Comparison of ENCODE assay signal across 21 mouse cellular contexts in genomic region chr11:56810141-56810540, GRCm38 (mm10).
DNase-seq lines count a peak whose midpoint lies in the region; ATAC-seq lines count a peak whose summit lies in the region.
"Had no signal": no experiment of that assay in that cellular context is flagged by ENCODE, and none has a peak within 500 bp of the region (broad histone marks: within the 10 kb centered on the region; RNA-seq: fewer than 3 reads in every experiment).

No protein-coding gene starts in this region.

- no peak for DNase-seq in forebrain, embryonic 10.5 days (ENCODE audit: extremely low spot score, low spot score)
- DNase-seq in right cerebral cortex, adult 18-20 months: peak; percentile 37
- no peak for DNase-seq in right cerebral cortex, postnatal 14 days
- peak; percentile 78 to 91 for DNase-seq in layer of hippocampus, adult 18-20 months (ENCODE audit: low spot score in 2 of 2)
- peak; percentile 27 to 39 for DNase-seq in left cerebral cortex, postnatal 14 days (ENCODE audit: low spot score in 2 of 2)
- DNase-seq in lung, postnatal 36 days: no peak
- DNase-seq in natural killer cell, adult 2 months (ENCODE audit: low spot score in 2 of 2): no peak
- DNase-seq: adrenal gland, adult 2 months; cerebellum, adult 8-10 months; gastrocnemius, postnatal 36 days; heart, postnatal 36 days; kidney, adult 11 months; kidney, postnatal 14 days; liver; liver, postnatal 0 days had no signal

- no peaks in the 10 kb centered on the region for H3K9me3 ChIP-seq in forebrain, embryonic 13.5 days (replicated peaks)
- peaks cover 2% of the 10 kb centered on the region; the same call in 1 of the 2 replicates for H3K9me3 ChIP-seq in forebrain, embryonic 10.5 days
- H3K9me3 ChIP-seq: neural tube, embryonic 13.5 days; stomach, embryonic 15.5 days had no signal

- H3K27ac ChIP-seq in forebrain, embryonic 13.5 days: no peak overlapping the region
- H3K27ac ChIP-seq in forebrain, embryonic 10.5 days: no peak overlapping the region
- H3K27ac ChIP-seq: neural tube, embryonic 13.5 days; stomach, embryonic 15.5 days had no signal

- intact Hi-C loops in left cerebral cortex, postnatal 14 days (cut with DNase I): no loop called here

- no peaks in the 10 kb centered on the region for H3K4me1 ChIP-seq in forebrain, embryonic 13.5 days
- H3K4me1 ChIP-seq in forebrain, embryonic 10.5 days: no peaks in the 10 kb centered on the region
- H3K4me1 ChIP-seq: neural tube, embryonic 13.5 days; stomach, embryonic 15.5 days had no signal

- no peak overlapping the region for H3K4me2 ChIP-seq in forebrain, embryonic 13.5 days
- H3K4me2 ChIP-seq: heart, embryonic 11.5 days; neural tube, embryonic 13.5 days; stomach, embryonic 15.5 days had no signal

- H3K27me3 ChIP-seq in forebrain, embryonic 13.5 days: no peaks in the 10 kb centered on the region
- H3K27me3 ChIP-seq in forebrain, embryonic 10.5 days (ENCODE audit: poor library complexity, severe bottlenecking): no peaks in the 10 kb centered on the region
- H3K27me3 ChIP-seq: CH12.LX; neural tube, embryonic 13.5 days; stomach, embryonic 15.5 days had no signal

- H3K36me3 ChIP-seq in forebrain, embryonic 13.5 days (ENCODE audit: poor library complexity, severe bottlenecking): no peaks in the 10 kb centered on the region
- no peaks in the 10 kb centered on the region for H3K36me3 ChIP-seq in forebrain, embryonic 10.5 days (replicated peaks)
- H3K36me3 ChIP-seq: neural tube, embryonic 13.5 days; stomach, embryonic 15.5 days had no signal

- H3K4me3 ChIP-seq in forebrain, embryonic 13.5 days: no peak overlapping the region
- no peak overlapping the region for H3K4me3 ChIP-seq in forebrain, embryonic 10.5 days
- H3K4me3 ChIP-seq: neural tube, embryonic 13.5 days; stomach, embryonic 15.5 days had no signal

- ATAC-seq in forebrain, embryonic 13.5 days: peak; percentile 50; the same call in 1 of the 2 replicates
- ATAC-seq: hindbrain, embryonic 16.5 days; liver, postnatal 0 days had no signal

- WGBS in forebrain, embryonic 13.5 days: 90% methylated on average over 2 of the region's 2 CpGs
- 82% methylated on average over 2 of the region's 2 CpGs for WGBS in forebrain, embryonic 10.5 days

- no peak overlapping the region for H3K9ac ChIP-seq in forebrain, embryonic 13.5 days
- H3K9ac ChIP-seq: liver, postnatal 0 days; neural tube, embryonic 13.5 days; stomach, embryonic 15.5 days had no signal

Comparison
In these comparisons a context has a peak if more than half of its experiments do, and no peak if none do; other contexts are left out.
1. DNase-seq: peak in right cerebral cortex, adult 18-20 months (single experiment), layer of hippocampus, adult 18-20 months (2 of 2) and left cerebral cortex, postnatal 14 days (2 of 2); none in forebrain, embryonic 10.5 days (single experiment), right cerebral cortex, postnatal 14 days (single experiment), lung, postnatal 36 days (single experiment) and natural killer cell, adult 2 months (0 of 2).